Mouse (Mus musculus) cortical plate, adult 2 months (tissue): ENCODE results near the gene 1700021F07Rik.
A peak's percentile ranks its signal among the peaks of the same experiment; 100 is the strongest.

Experiments used
- CTCF ChIP-seq: fragments of 200-500 bp; IDR thresholded peaks from 2 replicates; pipeline ENCODE4 v1.5.1; 2011; ENCODE audit warnings: mild to moderate bottlenecking, control low read depth, low read length; ENCODE audit not compliant: insufficient read depth; ENCODE audit errors: extremely low read depth
- POLR2A ChIP-seq: fragments of 200-500 bp; IDR thresholded peaks from 2 replicates; pipeline ENCODE4 v1.6.1; 2011; ENCODE audit warnings: mild to moderate bottlenecking, low read length, control low read depth; ENCODE audit not compliant: insufficient read depth; ENCODE audit errors: extremely low read depth

DNA sequence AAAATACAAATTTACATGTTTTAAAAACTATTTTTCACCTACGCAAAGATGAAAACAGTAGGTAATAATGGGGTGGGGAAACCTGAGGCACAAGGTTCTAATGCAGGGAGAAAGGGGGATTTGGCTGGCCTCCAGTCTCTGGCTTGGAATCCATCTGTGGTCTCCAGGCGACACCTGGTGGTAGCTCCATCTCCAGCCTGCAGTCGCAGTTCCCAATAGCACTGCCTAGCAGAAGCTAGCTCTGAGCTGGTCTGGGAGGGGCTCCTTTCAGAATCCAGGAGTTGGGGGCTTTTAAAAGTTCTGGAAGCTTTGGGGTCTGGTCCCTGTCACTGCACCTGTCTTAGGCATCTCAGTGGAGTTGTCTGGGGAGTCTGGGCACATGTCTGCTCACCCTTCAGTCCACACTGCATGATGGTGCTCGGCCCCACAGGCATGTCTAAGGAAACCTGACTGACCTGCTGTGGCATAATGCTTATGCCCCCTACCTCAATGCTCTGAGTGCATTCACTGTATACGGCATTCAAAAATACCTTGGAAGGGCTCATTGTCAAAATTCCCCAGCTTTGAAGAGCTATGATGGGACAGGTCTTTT lies 39.6 kb downstream of the 1700021F07Rik start:
- TF ChIP-seq POLR2A (no peak), CTCF (peak; percentile 92)
